Mouse (Mus musculus) spleen, embryonic (tissue): ENCODE data around the gene Gm10800.
"Not testable (repeated sequence)": the region's sequence is repeated elsewhere in the genome, so short reads cannot be mapped to it uniquely, and the experiment has no call there.

Source experiments
- CTCF ChIA-PET: fragments of 350-600 bp; sonication (Branson Sonifier 250); formaldehyde crosslinking; loops from one replicate; lab custom pipeline; 2022; lab: Charles Lee

The Gm10800 gene

GRCm38 (mm10) chr2:98667201-98667600 lies at the start of gene Gm10800:
TSS of gene Gm10800 (minus strand) at chr2:98667301.
- CTCF ChIA-PET: not testable (repeated sequence)

GRCm38 (mm10) chr2:98697533-98697932 lies 30.4 kb upstream of the Gm10800 start:
- CTCF ChIA-PET: no interaction called here

- CTCF ChIA-PET: not testable (repeated sequence)
These were observed 5.2 kb downstream of the Gm10800 start, which contains the start of gene Gm10801 for GRCm38 (mm10) chr2:98661937-98662336. TSS of gene Gm10801 (plus strand) at chr2:98662237.
